Mouse (Mus musculus): ENCODE data around the gene Cbln1. TPM values are rescaled to one million over a fixed set of nuclear protein-coding genes. Genes with fewer than 3 reads are reported as not detected.

Gene Cbln1
- 0.58 TPM for polyA plus RNA-seq (2014; fragmentation: Illumina TruSeq; extraction: RNeasy Lipid Tissue Mini Kit (QIAGEN cat#74804); ENCODE audit: low read depth, low replicate concordance)

GRCm38 (mm10) chr8:87472271-87473236 is at the start of gene Cbln1:
Cbln1 (minus strand) TSS chr8:87472609.

Other genes with a start within 250 kb of the Cbln1 start
- not detected for gene 4933402J07Rik, start 91.2 kb upstream of the Cbln1 start, polyA plus RNA-seq (2014; fragmentation: Illumina TruSeq; extraction: RNeasy Lipid Tissue Mini Kit (QIAGEN cat#74804); ENCODE audit: low read depth, low replicate concordance)

Measured in adrenal gland, adult 10 weeks (tissue).